ENCODE assay signal across 26 mouse cellular contexts in genomic region chr2:48545072-48545471, GRCm38 (mm10).
DNase-seq lines count a peak whose midpoint lies in the region; ATAC-seq and TF ChIP-seq lines count a peak whose summit lies in the region.
"Had no signal": no experiment of that assay in that cellular context is flagged by ENCODE, and none has a peak within 500 bp of the region (broad histone marks: within the 10 kb centered on the region; RNA-seq: fewer than 3 reads in every experiment).

No protein-coding gene starts in this region.

- no peak overlapping the region for H3K4me2 ChIP-seq in forebrain, embryonic 14.5 days (ENCODE audit: low read length)
- no peak overlapping the region for H3K4me2 ChIP-seq in forebrain, embryonic 13.5 days
- H3K4me2 ChIP-seq in forebrain, embryonic 16.5 days (ENCODE audit: low read length): no peak overlapping the region
- no peak overlapping the region for H3K4me2 ChIP-seq in intestine, embryonic 16.5 days (ENCODE audit: low read depth, low read length)
- H3K4me2 ChIP-seq in intestine, postnatal 0 days (replicated peaks; ENCODE audit: low read depth): no peak overlapping the region
- H3K4me2 ChIP-seq: embryonic facial prominence, embryonic 13.5 days; embryonic facial prominence, embryonic 15.5 days had no signal

- peak; percentile 30 for DNase-seq in forebrain, embryonic 14.5 days (ENCODE audit: low spot score)
- no peak for DNase-seq in forebrain, embryonic 10.5 days (ENCODE audit: extremely low spot score, low spot score)
- peak; percentile 52 for DNase-seq in brain, embryonic 14.5 days (ENCODE audit: low read depth)
- DNase-seq: adrenal gland, adult 8-10 months; adrenal gland, postnatal 14 days; adrenal gland, postnatal 36 days; B cell, adult 2 months; cerebellum, adult 11 months; cerebellum, adult 18-20 months; cerebellum, adult 8-10 months; cerebellum, adult 9-11 months; cerebellum, postnatal 14 days; cerebellum, postnatal 36 days; embryo, embryonic 11 days had no signal

- no peaks in the 10 kb centered on the region for H3K27me3 ChIP-seq in forebrain, embryonic 14.5 days (replicated peaks; ENCODE audit: control insufficient read depth, insufficient read depth, low read length)
- no peaks in the 10 kb centered on the region for H3K27me3 ChIP-seq in forebrain, embryonic 13.5 days
- H3K27me3 ChIP-seq in forebrain, embryonic 16.5 days (replicated peaks; ENCODE audit: control insufficient read depth, insufficient read depth, low read length): no peaks in the 10 kb centered on the region
- H3K27me3 ChIP-seq in forebrain, embryonic 10.5 days (ENCODE audit: poor library complexity, severe bottlenecking): no peaks in the 10 kb centered on the region
- no peaks in the 10 kb centered on the region for H3K27me3 ChIP-seq in intestine, embryonic 16.5 days (replicated peaks; ENCODE audit: control insufficient read depth, insufficient read depth, low read length)
- no peaks in the 10 kb centered on the region for H3K27me3 ChIP-seq in intestine, postnatal 0 days (replicated peaks; ENCODE audit: control insufficient read depth, insufficient read depth, low read length)
- H3K27me3 ChIP-seq: CH12.LX; embryonic facial prominence, embryonic 13.5 days; embryonic facial prominence, embryonic 15.5 days; Patski had no signal

- no peak for ATAC-seq in forebrain, embryonic 14.5 days
- ATAC-seq in forebrain, embryonic 13.5 days: no peak
- peak; percentile 62 for ATAC-seq in forebrain, embryonic 16.5 days
- no peak for ATAC-seq in intestine, embryonic 16.5 days
- ATAC-seq in intestine, postnatal 0 days: no peak
- ATAC-seq: activated CD4-positive, CD25-positive, alpha-beta regulatory T cell, adult 4 months; CD4-positive, CD25-positive, alpha-beta regulatory T cell, adult 4 months; Patski had no signal

- no peak overlapping the region for H3K27ac ChIP-seq in forebrain, embryonic 14.5 days (ENCODE audit: low read depth, low read length)
- no peak overlapping the region for H3K27ac ChIP-seq in forebrain, embryonic 13.5 days
- H3K27ac ChIP-seq in forebrain, embryonic 16.5 days (ENCODE audit: low read length): peak overlapping the region; percentile 41; the same call in 1 of the 2 replicates
- H3K27ac ChIP-seq in forebrain, embryonic 10.5 days: no peak overlapping the region
- H3K27ac ChIP-seq in intestine, embryonic 16.5 days (ENCODE audit: low read length): peak overlapping the region; percentile 68
- no peak overlapping the region for H3K27ac ChIP-seq in intestine, postnatal 0 days (ENCODE audit: low read depth, low read length)
- H3K27ac ChIP-seq: embryonic facial prominence, embryonic 13.5 days; embryonic facial prominence, embryonic 15.5 days had no signal

- no peaks in the 10 kb centered on the region for H3K9me3 ChIP-seq in forebrain, embryonic 14.5 days (replicated peaks; ENCODE audit: control insufficient read depth, low read length)
- H3K9me3 ChIP-seq in forebrain, embryonic 13.5 days (replicated peaks): no peaks in the 10 kb centered on the region
- H3K9me3 ChIP-seq in forebrain, embryonic 16.5 days (ENCODE audit: control insufficient read depth, low read length): no peaks in the 10 kb centered on the region
- H3K9me3 ChIP-seq in forebrain, embryonic 10.5 days: no peaks in the 10 kb centered on the region
- no peaks in the 10 kb centered on the region for H3K9me3 ChIP-seq in intestine, embryonic 16.5 days (ENCODE audit: control insufficient read depth, low read length)
- H3K9me3 ChIP-seq in intestine, postnatal 0 days (ENCODE audit: control insufficient read depth): no peaks in the 10 kb centered on the region
- H3K9me3 ChIP-seq: embryonic facial prominence, embryonic 13.5 days; embryonic facial prominence, embryonic 15.5 days; G1E had no signal

- no peaks in the 10 kb centered on the region for H3K4me1 ChIP-seq in forebrain, embryonic 14.5 days (ENCODE audit: control insufficient read depth, insufficient read depth, low read length)
- peaks cover under 1% of the 10 kb centered on the region for H3K4me1 ChIP-seq in forebrain, embryonic 13.5 days
- peaks cover 2% of the 10 kb centered on the region; the same call in 1 of the 2 replicates for H3K4me1 ChIP-seq in forebrain, embryonic 16.5 days (replicated peaks; ENCODE audit: control insufficient read depth, insufficient read depth, low read length)
- H3K4me1 ChIP-seq in forebrain, embryonic 10.5 days: peaks cover 1% of the 10 kb centered on the region
- H3K4me1 ChIP-seq in intestine, embryonic 16.5 days (ENCODE audit: control insufficient read depth, insufficient read depth, low read length): no peaks in the 10 kb centered on the region
- H3K4me1 ChIP-seq in intestine, postnatal 0 days (replicated peaks; ENCODE audit: control insufficient read depth, insufficient read depth, low read length): 0 out of 2 replicates have a peak, but pooled peaks cover 5% of the 10 kb centered on the region
- H3K4me1 ChIP-seq: embryonic facial prominence, embryonic 13.5 days; embryonic facial prominence, embryonic 15.5 days had no signal

- no peaks in the 10 kb centered on the region for H3K36me3 ChIP-seq in forebrain, embryonic 14.5 days (ENCODE audit: control insufficient read depth, insufficient read depth, low read length)
- H3K36me3 ChIP-seq in forebrain, embryonic 13.5 days (ENCODE audit: poor library complexity, severe bottlenecking): no peaks in the 10 kb centered on the region
- no peaks in the 10 kb centered on the region for H3K36me3 ChIP-seq in forebrain, embryonic 16.5 days (ENCODE audit: control insufficient read depth, insufficient read depth)
- no peaks in the 10 kb centered on the region for H3K36me3 ChIP-seq in forebrain, embryonic 10.5 days (replicated peaks)
- no peaks in the 10 kb centered on the region for H3K36me3 ChIP-seq in intestine, embryonic 16.5 days (ENCODE audit: control insufficient read depth, insufficient read depth, low read length)
- H3K36me3 ChIP-seq in intestine, postnatal 0 days (ENCODE audit: control insufficient read depth, insufficient read depth): no peaks in the 10 kb centered on the region
- H3K36me3 ChIP-seq: embryonic facial prominence, embryonic 13.5 days; embryonic facial prominence, embryonic 15.5 days; G1E had no signal

- 55% methylated on average over 4 of the region's 4 CpGs for WGBS in forebrain, embryonic 14.5 days
- 63% methylated on average over 4 of the region's 4 CpGs for WGBS in forebrain, embryonic 13.5 days
- WGBS in forebrain, embryonic 16.5 days: 38% methylated on average over 4 of the region's 4 CpGs
- WGBS in forebrain, embryonic 10.5 days: 91% methylated on average over 4 of the region's 4 CpGs
- WGBS in intestine, embryonic 16.5 days: 74% methylated on average over 4 of the region's 4 CpGs
- 64% methylated on average over 4 of the region's 4 CpGs for WGBS in intestine, postnatal 0 days

- no peak for TF ChIP-seq POLR2A in brain, embryonic 14.5 days (IDR thresholded peaks at IDR 0.05; ENCODE audit: borderline replicate concordance, extremely low read depth, insufficient read depth, insufficient read length, poor library complexity, severe bottlenecking)

- no peak overlapping the region for H3K9ac ChIP-seq in forebrain, embryonic 14.5 days (ENCODE audit: low read length)
- no peak overlapping the region for H3K9ac ChIP-seq in forebrain, embryonic 13.5 days
- no peak overlapping the region for H3K9ac ChIP-seq in forebrain, embryonic 16.5 days (replicated peaks; ENCODE audit: low read depth, low read length)
- H3K9ac ChIP-seq in intestine, embryonic 16.5 days (ENCODE audit: low read depth, low read length): no peak overlapping the region
- H3K9ac ChIP-seq in intestine, postnatal 0 days (ENCODE audit: low read depth, low read length): no peak overlapping the region
- H3K9ac ChIP-seq: embryonic facial prominence, embryonic 13.5 days; embryonic facial prominence, embryonic 15.5 days had no signal

- no peak for TF ChIP-seq CTCF in intestine, postnatal 0 days (IDR thresholded peaks at IDR 0.05; ENCODE audit: low read depth)
- TF ChIP-seq CTCF in brain, embryonic 14.5 days (IDR thresholded peaks at IDR 0.05; ENCODE audit: borderline replicate concordance, extremely low read depth, insufficient read depth, insufficient read length): no peak

- H3K4me3 ChIP-seq in forebrain, embryonic 14.5 days (ENCODE audit: low read depth, low read length): no peak overlapping the region
- no peak overlapping the region for H3K4me3 ChIP-seq in forebrain, embryonic 13.5 days
- no peak overlapping the region for H3K4me3 ChIP-seq in forebrain, embryonic 16.5 days (replicated peaks; ENCODE audit: low read length)
- no peak overlapping the region for H3K4me3 ChIP-seq in forebrain, embryonic 10.5 days
- no peak overlapping the region for H3K4me3 ChIP-seq in intestine, embryonic 16.5 days (ENCODE audit: low read length)
- H3K4me3 ChIP-seq in intestine, postnatal 0 days (ENCODE audit: low read depth, low read length): no peak overlapping the region
- H3K4me3 ChIP-seq: embryonic facial prominence, embryonic 13.5 days; embryonic facial prominence, embryonic 15.5 days; erythroblast, embryonic 14.5 days had no signal

Comparison
In these comparisons a context has a peak if more than half of its experiments do, and no peak if none do; other contexts are left out.
1. H3K27ac ChIP-seq: peak in forebrain, embryonic 16.5 days (single experiment) and intestine, embryonic 16.5 days (single experiment); none in forebrain, embryonic 14.5 days (single experiment), forebrain, embryonic 13.5 days (single experiment), forebrain, embryonic 10.5 days (single experiment) and intestine, postnatal 0 days (single experiment).